Mouse (Mus musculus): ENCODE measurements around the gene Capns1.

- TF ChIP-seq CTCF (IDR thresholded peaks at IDR 0.05; ENCODE audit: low read depth, low read length) (peak; percentile 69), POLR2A (IDR thresholded peaks at IDR 0.05; ENCODE audit: extremely low read depth, insufficient read depth, low read length) (no peak)
Measured at GRCm38 (mm10) chr7:30205383-30205782, 6.8 kb upstream of the Capns1 start.

Data from liver, adult 2 months (tissue).